Mouse (Mus musculus) heart, embryonic 14.5 days (tissue): ENCODE data around the gene Il21r. TPM values are rescaled to one million over a fixed set of nuclear protein-coding genes. Genes with fewer than 3 reads are reported as not detected.

Experiments used
- ATAC-seq: fragments of 200-750 bp; cut with Nextera tagmentation; 2 replicates; pipeline ENCODE4 v1.8.0; 2017; ENCODE audit warnings: low read depth, moderate TSS enrichment; ENCODE audit not compliant: insufficient number of reproducible peaks, insufficient read depth, low FRiP score
- H3K27ac ChIP-seq, 2 experiments: fragments of 200-500 bp in 1 of 2; fragments of 300-500 bp in 1 of 2; sonication (generic) in 1 of 2; replicated peaks in 1 of 2; 2 replicates each; pipeline ENCODE4 v1.5.1; 2012 to 2014; ENCODE audit warnings: low read depth in 2 of 2, low read length in 2 of 2, control low read depth in 1 of 2, mild to moderate bottlenecking in 1 of 2, mixed read lengths in 1 of 2; ENCODE audit not compliant: control insufficient read depth in 1 of 2, insufficient read depth in 1 of 2
- H3K27me3 ChIP-seq: fragments of 300-500 bp; sonication (generic); 2 replicates; pipeline ENCODE4 v1.6.1; 2014; ENCODE audit warnings: mild to moderate bottlenecking, low read length, control low read depth; ENCODE audit not compliant: control insufficient read depth, insufficient read depth
- H3K36me3 ChIP-seq: fragments of 300-500 bp; sonication (generic); 2 replicates; pipeline ENCODE4 v1.6.1; 2014; ENCODE audit warnings: mild to moderate bottlenecking, control low read depth, low read length, mixed read lengths; ENCODE audit not compliant: control insufficient read depth, insufficient read depth
- H3K4me1 ChIP-seq, 2 experiments: fragments of 200-500 bp in 1 of 2; fragments of 300-500 bp in 1 of 2; sonication (generic) in 1 of 2; 2 replicates each; pipeline ENCODE4 v1.6.1; 2012 to 2014; ENCODE audit warnings: low read length in 2 of 2, control low read depth in 1 of 2, mixed read lengths in 1 of 2; ENCODE audit not compliant: control insufficient read depth in 2 of 2, insufficient read depth in 2 of 2
- H3K4me2 ChIP-seq: fragments of 300-500 bp; sonication (generic); 2 replicates; pipeline ENCODE4 v1.6.1; 2014; ENCODE audit warnings: mild to moderate bottlenecking, low read length
- H3K4me3 ChIP-seq, 2 experiments: fragments of 200-500 bp in 1 of 2; fragments of 300-500 bp in 1 of 2; sonication (generic) in 1 of 2; 2 replicates each; pipeline ENCODE4 v1.5.1; 2012 to 2014; ENCODE audit warnings: low read length in 2 of 2, mild to moderate bottlenecking in 2 of 2, control low read depth in 1 of 2, low read depth in 1 of 2, moderate library complexity in 1 of 2; ENCODE audit not compliant: control insufficient read depth in 1 of 2, insufficient read depth in 1 of 2
- H3K9ac ChIP-seq: fragments of 300-500 bp; sonication (generic); 2 replicates; pipeline ENCODE4 v1.6.1; 2014; ENCODE audit warnings: mild to moderate bottlenecking, low read length
- H3K9me3 ChIP-seq: fragments of 300-500 bp; sonication (generic); 2 replicates; pipeline ENCODE4 v1.6.1; 2016; ENCODE audit warnings: low read length, control low read depth; ENCODE audit not compliant: control insufficient read depth
- WGBS: fragments of 180-500 bp; shearing (Covaris S2); extraction: QIAGEN DNeasy Blood & Tissue Kit; methylation state at CpG from one replicate; pipeline ENCODE4 v1.1.7; 2014; 5-methylcytosine and 5-hydroxymethylcytosine counted together
- polyA plus RNA-seq: library from polyadenylated mRNA; unstranded; fragments of >200 nt; fragmentation: Nextera tagmentation; extraction: Ambion mirVana; gene quantifications from 2 replicates; pipeline ENCODE4 v1.2.1, GENCODE M21; 2014

The Il21r gene
- 0.20 TPM in 1 of 2 replicates, not detected in the other for polyA plus RNA-seq

DNA sequence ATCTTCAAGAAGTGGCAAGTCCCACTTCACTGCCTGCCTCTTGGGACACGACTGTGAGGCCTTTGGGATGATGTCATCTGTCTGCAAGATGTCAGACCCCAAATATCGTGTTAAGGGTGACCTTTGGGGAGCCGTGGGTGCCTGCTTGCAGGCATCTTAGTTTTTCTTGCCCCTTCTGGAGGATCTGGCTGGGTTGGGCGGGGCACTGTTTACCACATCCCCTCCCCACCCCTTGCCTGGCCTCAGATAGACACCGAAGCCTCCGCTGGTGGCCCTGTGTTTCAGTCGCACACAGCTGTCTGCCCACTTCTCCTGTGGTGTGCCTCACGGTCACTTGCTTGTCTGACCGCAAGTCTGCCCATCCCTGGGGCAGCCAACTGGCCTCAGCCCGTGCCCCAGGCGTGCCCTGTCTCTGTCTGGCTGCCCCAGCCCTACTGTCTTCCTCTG lies at the start of gene Il21r:
TSS of gene Il21r (plus strand) at position 245 of the 447 bp plus-strand sequence.
- Histone ChIP-seq H3K9ac (no peak within 1 kb of the TSS), H3K27me3 (no peaks in the 10 kb centered on the region), H3K27ac (no peak within 1 kb of the TSS), H3K4me2 (no peak within 1 kb of the TSS), H3K4me3 (no peak within 1 kb of the TSS), H3K4me1 (peaks cover 0 to 2% of the 10 kb centered on the region in 2 experiments; a peak in 1 of 4 replicates), H3K9me3 (no peaks in the 10 kb centered on the region), H3K36me3 (no peaks in the 10 kb centered on the region)
- 56% methylated on average over 11 of the region's 11 CpGs for WGBS
- ATAC-seq: no peak

- 0 out of 4 replicates have a peak overlapping the region, but pooled peaks of 1 of the 2 experiments have one; percentile 56 for H3K4me3 ChIP-seq
- no peak for ATAC-seq
- no peaks in the 10 kb centered on the region for H3K9me3 ChIP-seq
- no peak overlapping the region for H3K4me2 ChIP-seq
- WGBS: 78% methylated on average over 13 of the region's 13 CpGs
- H3K36me3 ChIP-seq: no peaks in the 10 kb centered on the region
- H3K27me3 ChIP-seq: no peaks in the 10 kb centered on the region
- H3K27ac ChIP-seq: no peak overlapping the region
- H3K4me1 ChIP-seq: peaks cover 21 to 33% of the 10 kb centered on the region in 2 experiments
- no peak overlapping the region for H3K9ac ChIP-seq
Measured at GRCm38 (mm10) chr7:125553653-125554428, 49.4 kb upstream of the Il21r start.

DNA sequence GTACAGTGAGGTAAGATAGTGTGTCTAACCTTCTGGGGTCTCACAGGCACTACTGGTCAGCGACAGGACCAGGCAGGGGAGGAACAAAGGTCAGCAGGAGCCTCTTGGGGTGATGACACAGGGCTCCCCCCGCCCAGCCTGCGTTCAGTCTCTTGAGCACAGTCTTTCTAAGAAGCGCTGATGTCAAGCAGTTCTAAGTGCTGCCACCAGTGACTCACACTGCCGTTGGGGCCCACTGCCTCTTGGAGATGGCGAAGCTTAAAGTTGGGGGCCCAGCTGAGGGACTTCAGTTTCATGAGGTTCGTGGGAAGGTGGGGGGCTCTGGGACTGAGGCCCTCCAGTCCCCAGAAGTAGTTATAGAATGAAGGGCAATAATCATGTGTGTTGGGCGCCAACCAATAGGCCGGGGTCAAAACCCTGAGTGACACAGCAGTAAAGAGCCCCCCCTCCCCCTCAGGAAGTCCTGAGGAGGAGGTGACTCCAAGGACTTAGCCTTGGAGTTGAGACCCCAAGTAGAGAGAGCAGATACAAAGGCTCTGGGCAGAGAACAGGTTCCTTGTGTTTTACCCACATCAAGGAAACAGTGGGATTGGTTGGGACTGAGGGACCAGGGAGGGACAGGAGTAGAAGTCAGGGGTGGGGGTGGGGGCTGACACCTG lies 48.6 kb upstream of the Il21r start:
- H3K27ac ChIP-seq: no peak overlapping the region

GRCm38 (mm10) chr7:125555351-125555872 lies 47.8 kb upstream of the Il21r start:
- H3K27me3 ChIP-seq: no peaks in the 10 kb centered on the region
- H3K4me1 ChIP-seq: peaks cover 13 to 30% of the 10 kb centered on the region in 2 experiments
- no peak overlapping the region for H3K4me2 ChIP-seq
- H3K9me3 ChIP-seq: no peaks in the 10 kb centered on the region
- 73% methylated on average over 7 of the region's 7 CpGs for WGBS
- H3K27ac ChIP-seq: no peak overlapping the region
- ATAC-seq: no peak
- H3K9ac ChIP-seq: no peak overlapping the region
- no peaks in the 10 kb centered on the region for H3K36me3 ChIP-seq
- no peak overlapping the region for H3K4me3 ChIP-seq

More for the DNA sequence above, 48.6 kb upstream of the Il21r start:
- Histone ChIP-seq H3K4me3 (no peak overlapping the region), H3K9me3 (no peaks in the 10 kb centered on the region), H3K4me2 (no peak overlapping the region), H3K36me3 (no peaks in the 10 kb centered on the region), H3K27me3 (no peaks in the 10 kb centered on the region), H3K9ac (no peak overlapping the region), H3K4me1 (peaks cover 21 to 33% of the 10 kb centered on the region in 2 experiments)
- WGBS: 76% methylated on average over 9 of the region's 9 CpGs
- ATAC-seq: no peak

DNA sequence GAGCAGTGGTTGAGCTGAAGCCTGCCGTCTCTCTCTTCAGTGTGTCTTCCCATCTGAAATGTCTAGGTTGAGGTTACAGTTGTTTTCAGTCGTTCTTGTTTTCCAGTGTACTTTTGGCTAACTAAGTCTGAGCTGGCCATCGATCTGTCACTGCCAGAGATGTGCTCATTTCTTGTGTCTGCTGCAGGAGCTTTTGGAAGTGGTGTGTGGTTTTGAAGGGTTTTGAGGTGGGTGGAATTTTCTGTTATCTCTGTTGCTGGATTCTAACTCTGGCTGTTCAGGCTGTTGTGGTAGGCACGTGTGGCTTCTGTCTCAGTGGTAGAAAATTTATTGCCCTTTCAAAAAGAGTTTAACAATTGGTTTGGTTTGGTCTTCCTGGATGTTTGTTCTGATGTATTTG lies 47.1 kb upstream of the Il21r start:
- no peak overlapping the region for H3K4me3 ChIP-seq
- H3K27ac ChIP-seq: no peak overlapping the region
- no peak overlapping the region for H3K9ac ChIP-seq
- no peaks in the 10 kb centered on the region for H3K9me3 ChIP-seq
- peaks cover 9 to 25% of the 10 kb centered on the region in 2 experiments for H3K4me1 ChIP-seq
- no peaks in the 10 kb centered on the region for H3K27me3 ChIP-seq
- no peak for ATAC-seq
- no peaks in the 10 kb centered on the region for H3K36me3 ChIP-seq
- H3K4me2 ChIP-seq: no peak overlapping the region
- 47% methylated on average over 4 of the region's 4 CpGs for WGBS

- H3K9me3 ChIP-seq: no peaks in the 10 kb centered on the region
- no peak overlapping the region for H3K27ac ChIP-seq
- H3K9ac ChIP-seq: no peak overlapping the region
- H3K4me2 ChIP-seq: no peak overlapping the region
- H3K27me3 ChIP-seq: no peaks in the 10 kb centered on the region
- WGBS: 58% methylated on average over 8 of the region's 8 CpGs
- ATAC-seq: no peak
- H3K4me3 ChIP-seq: no peak overlapping the region
- H3K4me1 ChIP-seq: peaks cover 7 to 20% of the 10 kb centered on the region in 2 experiments
- H3K36me3 ChIP-seq: no peaks in the 10 kb centered on the region
Measured at GRCm38 (mm10) chr7:125556865-125557264, 46.4 kb upstream of the Il21r start.

- WGBS: 79% methylated on average over 4 of the region's 4 CpGs
- Histone ChIP-seq H3K27me3 (no peaks in the 10 kb centered on the region), H3K4me2 (no peak overlapping the region), H3K9ac (no peak overlapping the region), H3K36me3 (no peaks in the 10 kb centered on the region), H3K4me3 (no peak overlapping the region), H3K27ac (no peak overlapping the region), H3K9me3 (no peaks in the 10 kb centered on the region), H3K4me1 (peaks cover 6 to 14% of the 10 kb centered on the region in 2 experiments)
- ATAC-seq: no peak
Measured at GRCm38 (mm10) chr7:125558401-125558945, 44.8 kb upstream of the Il21r start.
